Mouse (Mus musculus) ovary, adult 10 weeks (tissue): ENCODE results near the gene Rffl. TPM values are rescaled to one million over a fixed set of nuclear protein-coding genes. Genes with fewer than 3 reads are reported as not detected.

Experiments
- polyA plus RNA-seq: library from polyadenylated mRNA; stranded (reverse); fragments of 350-450 nt; fragmentation: Illumina TruSeq; extraction: RNeasy Lipid Tissue Mini Kit (QIAGEN cat#74804); gene quantifications from one replicate; pipeline ENCODE4 v1.2.3, GENCODE M21; 2014

The Rffl gene
- polyA plus RNA-seq: 10.5 TPM

GRCm38 (mm10) chr11:82871031-82871446 lies at the start of gene Rffl:
Rffl (minus strand) TSS chr11:82871210.

GRCm38 (mm10) chr11:82910250-82910649 lies 39.2 kb upstream of the Rffl start, which contains the start of gene Unc45b:
Unc45b (plus strand) TSS chr11:82910550.

DNA sequence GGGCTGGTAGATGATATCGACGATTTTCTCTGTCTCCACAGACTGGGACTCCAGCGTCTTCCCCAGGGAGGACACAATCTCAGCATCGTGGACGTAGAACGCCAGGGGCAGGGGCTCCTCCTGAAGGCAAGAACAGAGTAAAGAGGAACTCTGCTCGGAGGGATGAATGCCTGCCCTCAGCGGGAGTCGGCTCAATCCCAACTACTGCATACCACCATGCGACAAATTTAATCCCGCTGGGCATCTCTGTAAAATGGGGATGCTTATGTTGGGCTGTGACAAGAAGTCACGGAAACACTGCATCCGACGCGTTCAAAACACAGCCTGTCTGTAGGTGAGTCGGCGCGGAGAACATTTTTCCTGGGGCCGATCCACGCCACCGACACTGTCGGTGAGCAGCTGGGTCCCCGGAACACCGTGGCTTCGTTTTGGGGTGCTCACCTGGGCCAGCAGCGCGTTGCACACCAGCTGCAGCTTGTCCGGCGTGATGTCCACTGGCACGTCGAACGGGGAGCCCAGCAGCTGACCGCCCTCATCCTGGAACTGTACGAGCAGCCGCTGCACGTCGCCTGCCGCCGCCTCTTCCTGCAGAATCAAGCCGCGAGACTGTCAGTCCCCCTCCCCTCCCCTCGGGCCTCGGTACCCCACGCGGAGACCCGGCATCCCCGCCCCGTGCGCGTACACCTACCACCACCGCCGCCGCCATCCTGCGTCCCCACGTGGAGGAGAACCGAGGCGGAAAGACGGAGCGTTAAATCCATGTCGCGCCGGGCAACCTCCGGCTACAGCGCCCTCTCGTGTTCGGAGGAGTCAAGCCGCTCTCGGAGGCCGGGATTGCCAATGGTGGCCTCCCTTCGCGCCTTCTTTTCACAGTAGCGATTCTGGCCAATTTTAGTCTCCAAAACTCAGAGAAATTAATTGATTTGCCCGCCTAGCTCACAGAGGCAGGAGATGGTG lies 36.9 kb upstream of the Rffl start, which contains the start of gene Nle1:
Nle1 (minus strand) TSS at position 761 of the 957 bp plus-strand sequence.

DNA sequence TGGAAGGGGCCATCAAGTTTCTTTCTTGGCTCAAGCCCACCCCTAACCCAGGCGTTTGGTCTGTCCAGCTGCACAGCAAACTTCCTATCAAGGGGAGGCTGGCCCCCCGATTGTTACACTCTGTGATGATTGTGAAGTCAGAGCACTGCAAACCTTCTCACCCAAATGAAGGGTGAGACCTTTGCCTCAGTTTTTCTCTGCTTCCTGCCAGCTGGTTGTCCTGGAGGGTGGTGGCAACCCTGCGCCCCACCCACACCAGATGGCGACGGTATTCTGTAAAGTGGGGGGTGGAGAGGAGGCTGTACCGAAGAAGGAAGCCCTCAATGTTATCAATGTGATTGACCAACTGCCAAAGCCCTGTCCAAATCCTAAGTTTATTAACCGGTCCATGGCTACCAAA lies 20.9 kb upstream of the Rffl start, which contains the start of gene Fndc8:
Fndc8 (plus strand) TSS at position 189 of the 400 bp plus-strand sequence.

DNA sequence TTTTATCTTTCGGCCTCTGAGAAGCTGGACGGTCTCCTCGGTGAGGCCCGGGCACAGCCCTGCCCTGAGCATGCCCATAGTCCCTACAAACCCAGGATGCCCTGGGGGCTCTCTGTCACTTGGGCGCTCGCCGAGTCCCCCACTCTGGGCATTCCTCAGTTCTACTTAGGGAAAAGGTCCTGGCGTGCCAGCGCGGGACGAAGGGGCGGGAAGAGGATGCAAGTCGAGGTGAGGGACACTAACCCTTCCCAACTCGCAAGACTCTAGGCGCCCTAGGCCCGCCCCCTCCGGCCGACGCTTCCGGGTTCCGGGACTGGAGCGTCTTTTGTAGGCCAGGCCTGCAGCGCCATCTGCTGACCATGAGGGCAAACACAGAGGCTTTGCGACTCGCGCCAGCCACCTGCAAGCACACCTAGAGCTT lies 19.3 kb upstream of the Rffl start, which contains the start of gene Rad51d:
Rad51d (minus strand) TSS at position 273 of the 421 bp plus-strand sequence.

GRCm38 (mm10) chr11:82780983-82781903 lies 89.8 kb downstream of the Rffl start, which contains the start of gene Lig3:
Lig3 (plus strand) TSS chr11:82781108.

GRCm38 (mm10) chr11:82763742-82764437 lies 107.1 kb downstream of the Rffl start, which contains the start of the genes Cct6b and Zfp830:
Cct6b (minus strand) TSS chr11:82764321.
Zfp830 (plus strand) TSS chr11:82764345.

Other genes with a start within 250 kb of the Rffl start
- gene Cct6b, start 106.9 kb downstream of the Rffl start, polyA plus RNA-seq: not detected
- 25.3 TPM for gene Zfp830, start 106.9 kb downstream of the Rffl start, polyA plus RNA-seq
- gene Lig3, start 90.1 kb downstream of the Rffl start, polyA plus RNA-seq: 37.7 TPM
- 9.7 TPM for gene Rad51d, start 19.4 kb upstream of the Rffl start, polyA plus RNA-seq
- gene Fndc8, start 20.9 kb upstream of the Rffl start, polyA plus RNA-seq: not detected
- 4.3 TPM for gene Nle1, start 37.2 kb upstream of the Rffl start, polyA plus RNA-seq
- gene Unc45b, start 39.3 kb upstream of the Rffl start, polyA plus RNA-seq: 2.1 TPM
- 20.1 TPM for gene Slfn5, start 80.1 kb upstream of the Rffl start, polyA plus RNA-seq
- 39.7 TPM for gene Slfn9, start 120.6 kb upstream of the Rffl start, polyA plus RNA-seq
- gene Slfn8, start 149.6 kb upstream of the Rffl start, polyA plus RNA-seq: 9.2 TPM
- 8.7 TPM for gene Slfn2, start 193.9 kb upstream of the Rffl start, polyA plus RNA-seq
- 0.40 TPM for gene Slfn1, start 245.6 kb upstream of the Rffl start, polyA plus RNA-seq